Mouse (Mus musculus): ENCODE measurements around the gene Gtf2h5. TPM values are rescaled to one million over a fixed set of nuclear protein-coding genes. Genes with fewer than 3 reads are reported as not detected.
A peak's percentile ranks its signal among the peaks of the same experiment; 100 is the strongest.

Gtf2h5 gene
- polyA plus RNA-seq (2015; fragmentation: Nextera tagmentation; extraction: Ambion mirVana): 166 and 184 TPM in 2 replicates

GRCm38 (mm10) chr17:6079287-6080122 is at the start of gene Gtf2h5, which contains the start of gene Serac1:
Gene Gtf2h5 (plus strand): TSS chr17:6079786.
Gene Serac1 (minus strand): TSS chr17:6079741.
- H3K4me2 ChIP-seq: peak within 1 kb of the TSS; percentile 73
- H3K9ac ChIP-seq: peak within 1 kb of the TSS; percentile 85
- H3K27me3 ChIP-seq: no peaks in the 10 kb centered on the region
- peaks cover 18% of the 10 kb centered on the region for H3K36me3 ChIP-seq
- peak within 1 kb of the TSS; percentile 91 for H3K27ac ChIP-seq
- ATAC-seq (replicated peaks; ENCODE audit: low FRiP score): peak; percentile 98
- under 1% methylated on average over 70 of the region's 70 CpGs for WGBS
- H3K4me3 ChIP-seq (replicated peaks): peak within 1 kb of the TSS; percentile 77
- H3K4me1 ChIP-seq: peaks cover 13% of the 10 kb centered on the region
- no peaks in the 10 kb centered on the region for H3K9me3 ChIP-seq (replicated peaks)

GRCm38 (mm10) chr17:6035661-6036060 is 43.9 kb upstream of the Gtf2h5 start:
- no peak overlapping the region for H3K27ac ChIP-seq
- H3K27me3 ChIP-seq: no peaks in the 10 kb centered on the region
- no peak overlapping the region for H3K9ac ChIP-seq
- ATAC-seq (replicated peaks; ENCODE audit: low FRiP score): no peak
- no peaks in the 10 kb centered on the region for H3K36me3 ChIP-seq
- peaks cover 18% of the 10 kb centered on the region; the same call in 1 of the 2 replicates for H3K4me1 ChIP-seq
- 65% methylated on average over 8 of the region's 8 CpGs for WGBS
- H3K4me3 ChIP-seq (replicated peaks): no peak overlapping the region
- H3K4me2 ChIP-seq: no peak overlapping the region
- H3K9me3 ChIP-seq (replicated peaks): no peaks in the 10 kb centered on the region

GRCm38 (mm10) chr17:6036458-6036857 is 43.1 kb upstream of the Gtf2h5 start:
- peak; percentile 49 for ATAC-seq (replicated peaks; ENCODE audit: low FRiP score)
- no peaks in the 10 kb centered on the region for H3K27me3 ChIP-seq
- H3K9me3 ChIP-seq (replicated peaks): no peaks in the 10 kb centered on the region
- no peaks in the 10 kb centered on the region; the same call in 1 of the 2 replicates for H3K36me3 ChIP-seq
- no peak overlapping the region for H3K4me3 ChIP-seq (replicated peaks)
- H3K4me2 ChIP-seq: peak overlapping the region; percentile 22; the same call in 1 of the 2 replicates
- peak overlapping the region; percentile 59 for H3K27ac ChIP-seq
- WGBS: 75% methylated on average over 8 of the region's 8 CpGs
- H3K4me1 ChIP-seq: peaks cover 18% of the 10 kb centered on the region; the same call in 1 of the 2 replicates
- H3K9ac ChIP-seq: no peak overlapping the region

- H3K4me3 ChIP-seq (replicated peaks): no peak overlapping the region
- H3K4me1 ChIP-seq: peaks cover 18% of the 10 kb centered on the region; the same call in 1 of the 2 replicates
- H3K9me3 ChIP-seq (replicated peaks): no peaks in the 10 kb centered on the region
- peaks cover under 1% of the 10 kb centered on the region for H3K36me3 ChIP-seq
- peak; percentile 69 for ATAC-seq (replicated peaks; ENCODE audit: low FRiP score)
- H3K27me3 ChIP-seq: no peaks in the 10 kb centered on the region
- H3K27ac ChIP-seq: peak overlapping the region; percentile 59
- H3K4me2 ChIP-seq: peak overlapping the region; percentile 22; the same call in 1 of the 2 replicates
- no peak overlapping the region for H3K9ac ChIP-seq
- WGBS: 42% methylated on average over 11 of the region's 11 CpGs
These were observed 42.7 kb upstream of the Gtf2h5 start for GRCm38 (mm10) chr17:6036872-6037271.

DNA sequence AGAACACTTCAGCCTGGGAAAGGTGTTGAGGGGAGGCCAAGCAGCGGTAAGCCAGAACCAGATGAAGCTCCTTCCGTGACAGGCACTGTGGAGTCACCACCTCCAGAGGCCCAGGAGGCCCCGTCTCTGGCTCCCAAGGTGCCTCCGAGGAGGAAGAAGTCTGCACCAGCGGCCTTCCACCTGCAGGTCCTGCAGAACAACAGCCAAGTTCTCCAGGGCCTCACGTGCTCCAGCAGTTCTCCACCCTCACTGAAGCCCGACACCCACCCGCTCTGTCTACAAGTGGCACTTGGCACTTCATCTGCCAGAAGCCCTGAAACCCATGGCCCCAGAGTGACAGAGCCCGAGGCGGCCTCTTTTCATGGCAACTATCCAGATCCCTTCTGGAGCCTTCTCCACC is 42.1 kb upstream of the Gtf2h5 start:
- Histone ChIP-seq H3K4me2 (no peak overlapping the region), H3K27ac (0 out of 2 replicates have a peak overlapping the region, but pooled peaks have one; percentile 59), H3K4me3 (replicated peaks) (no peak overlapping the region), H3K9me3 (replicated peaks) (no peaks in the 10 kb centered on the region), H3K4me1 (peaks cover 18% of the 10 kb centered on the region; the same call in 1 of the 2 replicates), H3K27me3 (no peaks in the 10 kb centered on the region), H3K36me3 (peaks cover 7% of the 10 kb centered on the region), H3K9ac (no peak overlapping the region)
- 80% methylated on average over 10 of the region's 10 CpGs for WGBS
- ATAC-seq (replicated peaks; ENCODE audit: low FRiP score): no peak

- H3K27ac ChIP-seq: no peak overlapping the region
- H3K27me3 ChIP-seq: no peaks in the 10 kb centered on the region
- WGBS: 83% methylated on average over 4 of the region's 4 CpGs
- H3K9me3 ChIP-seq (replicated peaks): no peaks in the 10 kb centered on the region
- no peak overlapping the region for H3K4me2 ChIP-seq
- H3K4me3 ChIP-seq (replicated peaks): no peak overlapping the region
- no peak for ATAC-seq (replicated peaks; ENCODE audit: low FRiP score)
- no peaks in the 10 kb centered on the region for H3K4me1 ChIP-seq
- no peak overlapping the region for H3K9ac ChIP-seq
- peaks cover 6% of the 10 kb centered on the region; the same call in 1 of the 2 replicates for H3K36me3 ChIP-seq
These were observed 26.8 kb upstream of the Gtf2h5 start for GRCm38 (mm10) chr17:6052801-6053200.

DNA sequence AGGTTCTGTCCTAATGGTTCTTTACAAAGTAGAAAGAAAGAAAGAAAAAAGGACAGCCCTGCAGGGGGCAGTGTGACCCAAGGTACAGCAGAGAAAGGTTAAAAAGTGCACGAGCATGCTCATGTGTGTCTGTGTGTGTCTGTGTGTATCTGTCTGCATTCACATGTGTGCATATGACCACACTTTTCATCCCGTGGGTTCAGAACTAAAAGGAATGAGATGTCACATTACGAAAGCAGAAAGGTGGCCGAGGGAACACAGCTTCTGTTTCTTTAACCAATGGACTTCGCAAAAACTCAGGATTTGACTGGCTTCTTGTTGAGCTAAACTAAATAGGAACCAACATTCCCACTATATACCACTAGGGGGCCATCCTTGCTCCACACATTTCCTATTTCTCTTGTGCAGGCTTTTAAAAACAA is 24.6 kb upstream of the Gtf2h5 start:
- ATAC-seq (replicated peaks; ENCODE audit: low FRiP score): no peak
- Histone ChIP-seq H3K9me3 (replicated peaks) (no peaks in the 10 kb centered on the region), H3K27ac (no peak overlapping the region), H3K4me3 (replicated peaks) (no peak overlapping the region), H3K36me3 (no peaks in the 10 kb centered on the region), H3K27me3 (no peaks in the 10 kb centered on the region), H3K4me2 (peak overlapping the region; percentile 41; the same call in 1 of the 2 replicates), H3K4me1 (no peaks in the 10 kb centered on the region), H3K9ac (no peak overlapping the region)
- 19% methylated on average over 5 of the region's 5 CpGs for WGBS

- no peaks in the 10 kb centered on the region for H3K9me3 ChIP-seq (replicated peaks)
- WGBS: 67% methylated on average over 8 of the region's 8 CpGs
- peaks cover 37% of the 10 kb centered on the region for H3K36me3 ChIP-seq
- H3K27ac ChIP-seq: no peak overlapping the region
- no peak overlapping the region for H3K9ac ChIP-seq
- H3K4me2 ChIP-seq: no peak overlapping the region
- no peak overlapping the region for H3K4me3 ChIP-seq (replicated peaks)
- H3K27me3 ChIP-seq: no peaks in the 10 kb centered on the region
- no peaks in the 10 kb centered on the region for H3K4me1 ChIP-seq
- ATAC-seq (replicated peaks; ENCODE audit: low FRiP score): no peak
These were observed 16.8 kb upstream of the Gtf2h5 start for GRCm38 (mm10) chr17:6062793-6063192.

DNA sequence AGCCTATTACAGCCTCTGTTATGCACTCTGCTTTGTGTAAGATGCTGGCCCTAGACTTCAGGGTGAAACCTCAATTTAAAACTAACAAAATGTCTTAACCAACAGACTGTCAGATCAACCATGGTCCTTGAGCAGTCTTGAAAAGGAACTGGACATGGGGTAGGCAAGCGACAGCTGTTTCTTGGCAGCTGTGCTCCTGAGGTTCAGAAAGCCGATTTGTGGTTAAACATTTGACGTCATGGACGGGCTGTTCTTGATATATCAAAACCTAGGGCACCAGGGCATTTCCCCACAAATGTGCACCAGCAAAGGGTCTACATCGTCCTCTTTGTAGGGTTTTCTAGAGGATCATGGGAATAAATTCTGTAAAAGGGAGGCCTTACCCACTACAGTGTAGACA is 16.1 kb upstream of the Gtf2h5 start:
- no peaks in the 10 kb centered on the region for H3K4me1 ChIP-seq
- H3K36me3 ChIP-seq: peaks cover 39% of the 10 kb centered on the region
- H3K4me3 ChIP-seq (replicated peaks): no peak overlapping the region
- H3K27ac ChIP-seq: no peak overlapping the region
- WGBS: 89% methylated on average over 5 of the region's 5 CpGs
- H3K9me3 ChIP-seq (replicated peaks): no peaks in the 10 kb centered on the region
- no peaks in the 10 kb centered on the region for H3K27me3 ChIP-seq
- H3K4me2 ChIP-seq: no peak overlapping the region
- no peak for ATAC-seq (replicated peaks; ENCODE audit: low FRiP score)
- no peak overlapping the region for H3K9ac ChIP-seq

GRCm38 (mm10) chr17:6066021-6066420 is 13.6 kb upstream of the Gtf2h5 start:
- 91% methylated on average over 2 of the region's 2 CpGs for WGBS
- Histone ChIP-seq H3K4me3 (replicated peaks) (no peak overlapping the region), H3K4me1 (no peaks in the 10 kb centered on the region), H3K36me3 (peaks cover 55% of the 10 kb centered on the region), H3K9ac (no peak overlapping the region), H3K27me3 (no peaks in the 10 kb centered on the region), H3K4me2 (no peak overlapping the region), H3K27ac (no peak overlapping the region), H3K9me3 (replicated peaks) (no peaks in the 10 kb centered on the region)
- no peak for ATAC-seq (replicated peaks; ENCODE audit: low FRiP score)

- H3K36me3 ChIP-seq: peaks cover 66% of the 10 kb centered on the region
- WGBS: 95% methylated on average over 7 of the region's 7 CpGs
- H3K4me3 ChIP-seq (replicated peaks): no peak overlapping the region
- no peak overlapping the region for H3K4me2 ChIP-seq
- no peak for ATAC-seq (replicated peaks; ENCODE audit: low FRiP score)
- no peaks in the 10 kb centered on the region for H3K27me3 ChIP-seq
- H3K9me3 ChIP-seq (replicated peaks): no peaks in the 10 kb centered on the region
- no peak overlapping the region for H3K27ac ChIP-seq
- H3K9ac ChIP-seq: no peak overlapping the region
- no peaks in the 10 kb centered on the region for H3K4me1 ChIP-seq
These were observed 12.0 kb upstream of the Gtf2h5 start for GRCm38 (mm10) chr17:6067613-6068012.

- Histone ChIP-seq H3K36me3 (peaks cover 63% of the 10 kb centered on the region), H3K27ac (no peak overlapping the region), H3K4me2 (no peak overlapping the region), H3K9ac (no peak overlapping the region), H3K4me1 (peaks cover 5% of the 10 kb centered on the region; the same call in 1 of the 2 replicates), H3K4me3 (replicated peaks) (no peak overlapping the region), H3K27me3 (no peaks in the 10 kb centered on the region), H3K9me3 (replicated peaks) (no peaks in the 10 kb centered on the region)
- WGBS: 93% methylated on average over 6 of the region's 6 CpGs
- no peak for ATAC-seq (replicated peaks; ENCODE audit: low FRiP score)
These were observed 9.7 kb upstream of the Gtf2h5 start for GRCm38 (mm10) chr17:6069866-6070265.
